Comparison of ENCODE assay signal across 8 mouse cellular contexts in genomic region chr19:57997961-57998360, GRCm38 (mm10).
DNase-seq lines count a peak whose midpoint lies in the region.

No protein-coding gene starts in this region.

- intact Hi-C loops in gastrocnemius, postnatal 36 days (cut with DNase I) = loop anchor here (2.0 kb wide), 1 partner anchor 473 kb away; no protein-coding TSS in a partner anchor

- peak; percentile 53 for DNase-seq in gastrocnemius, postnatal 10 days
- DNase-seq in gastrocnemius, postnatal 36 days = no peak
- DNase-seq in right cerebral cortex, postnatal 10 days (ENCODE audit: low spot score in 2 of 2) = peak; percentile 31 to 50
- DNase-seq in right cerebral cortex, postnatal 25 days = no peak
- peak; percentile 16 to 53 for DNase-seq in adrenal gland, postnatal 36 days
- peak; percentile 68 to 73 for DNase-seq in kidney, postnatal 4 days
- DNase-seq in thymus, postnatal 10 days (ENCODE audit: low spot score in 2 of 2) = peak; percentile 25 to 71
- no peak for DNase-seq in layer of hippocampus, postnatal 14 days (ENCODE audit: low spot score in 2 of 2)

Comparison
In these comparisons a context has a peak if more than half of its experiments do, and no peak if none do; other contexts are left out.
1. DNase-seq: peak in gastrocnemius, postnatal 10 days (single experiment), right cerebral cortex, postnatal 10 days (2 of 2), adrenal gland, postnatal 36 days (2 of 2), kidney, postnatal 4 days (2 of 2) and thymus, postnatal 10 days (2 of 2); none in gastrocnemius, postnatal 36 days (0 of 2), right cerebral cortex, postnatal 25 days (single experiment) and layer of hippocampus, postnatal 14 days (0 of 2).